Mouse (Mus musculus): ENCODE data around the gene Hivep1. TPM values are rescaled to one million over a fixed set of nuclear protein-coding genes. Genes with fewer than 3 reads are reported as not detected.

Hivep1 gene
- polyA plus RNA-seq, 1 experiment from 2014 or later: 18.5 TPM

DNA sequence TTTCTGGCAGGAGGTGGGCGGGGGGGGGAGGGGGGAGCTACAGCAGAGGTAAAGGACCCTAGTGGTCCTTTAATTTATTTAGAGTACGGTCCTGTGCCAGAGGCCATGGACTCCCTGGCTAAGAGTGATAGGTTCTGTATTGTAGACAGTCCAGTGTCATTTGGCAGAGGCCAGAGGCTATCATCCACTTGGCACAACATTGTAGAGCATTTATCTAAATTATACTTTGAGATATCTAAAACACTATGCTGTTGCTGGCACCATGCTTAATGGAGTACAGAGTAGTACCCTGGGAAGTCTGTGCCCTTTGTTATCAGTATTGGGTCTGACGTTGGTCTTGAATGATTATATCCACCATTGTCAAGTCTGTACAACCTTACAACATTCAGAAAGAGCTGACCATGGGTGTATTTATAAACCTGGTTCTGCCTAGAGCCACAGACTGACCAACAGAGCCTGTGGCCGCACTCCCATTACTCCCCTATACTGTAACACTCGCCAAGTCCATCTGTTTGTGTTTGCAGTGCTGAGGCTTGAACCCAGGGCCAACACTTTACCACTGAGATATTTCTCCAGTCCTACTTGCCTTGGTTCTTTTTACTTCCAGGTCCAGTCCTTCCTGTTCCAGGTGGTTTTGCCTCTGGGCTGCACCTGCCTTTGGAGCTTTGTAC lies 69.4 kb downstream of the Hivep1 start:
- Histone ChIP-seq H3K4me2 (replicated peaks) (no peak overlapping the region), H3K4me1 (no peaks in the 10 kb centered on the region; the same call in 1 of the 2 replicates), H3K27ac (replicated peaks) (no peak overlapping the region), H3K9me3 (no peaks in the 10 kb centered on the region), H3K9ac (replicated peaks) (no peak overlapping the region), H3K36me3 (peaks cover 7% of the 10 kb centered on the region; the same call in 1 of the 2 replicates), H3K27me3 (no peaks in the 10 kb centered on the region), H3K4me3 (no peak overlapping the region)
- 89% methylated on average over 5 of the region's 5 CpGs for WGBS
- ATAC-seq (ENCODE audit: low FRiP score, low read depth): no peak

DNA sequence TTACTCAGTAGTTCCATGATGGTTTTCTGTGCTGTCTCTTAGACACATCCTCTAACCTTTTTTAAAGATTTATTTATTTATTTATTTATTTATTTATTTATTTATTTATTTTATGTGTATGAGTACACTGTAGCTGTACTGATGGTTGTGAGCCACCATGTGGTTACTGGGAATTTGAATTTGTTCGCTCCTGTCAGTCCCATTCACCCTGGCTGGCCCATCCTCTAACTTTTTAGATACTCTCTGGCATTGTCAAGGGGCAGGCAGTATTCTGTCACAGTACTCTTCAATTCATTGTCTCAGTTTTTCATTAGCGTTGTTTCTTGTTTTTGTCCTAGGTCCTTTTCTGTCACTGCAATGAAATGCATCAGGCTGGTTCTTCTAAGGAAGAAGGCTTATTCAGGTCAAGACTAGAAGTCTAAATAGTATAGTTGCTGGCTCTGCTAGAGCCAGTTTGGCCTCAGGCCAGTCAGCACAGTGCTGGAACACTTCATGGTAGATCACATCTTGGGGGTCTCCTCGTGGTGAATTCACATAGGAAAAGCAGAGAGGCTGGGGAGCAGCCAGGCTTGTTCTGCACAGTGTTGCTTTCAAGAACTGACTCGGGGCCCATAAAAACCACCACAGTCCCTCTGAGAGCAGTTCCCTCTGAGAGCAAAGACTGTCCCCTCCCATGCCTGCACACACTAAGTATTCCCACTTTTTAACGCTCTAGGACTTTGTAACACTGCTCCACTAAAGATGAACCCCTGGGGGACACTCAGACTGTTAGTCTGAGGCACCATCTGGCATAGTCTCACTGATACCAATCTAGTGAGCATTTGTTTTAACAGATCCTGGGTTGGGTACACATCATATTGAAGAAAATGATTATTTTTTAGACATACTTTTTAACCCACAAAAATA lies 70.2 kb downstream of the Hivep1 start:
- H3K4me1 ChIP-seq: no peaks in the 10 kb centered on the region; the same call in 1 of the 2 replicates
- H3K36me3 ChIP-seq: peaks cover 7% of the 10 kb centered on the region; the same call in 1 of the 2 replicates
- H3K27ac ChIP-seq (replicated peaks): no peak overlapping the region
- no peak for ATAC-seq (ENCODE audit: low FRiP score, low read depth)
- no peaks in the 10 kb centered on the region for H3K9me3 ChIP-seq
- H3K4me2 ChIP-seq (replicated peaks): no peak overlapping the region
- 81% methylated on average over 5 of the region's 5 CpGs for WGBS
- no peak overlapping the region for H3K9ac ChIP-seq (replicated peaks)
- H3K4me3 ChIP-seq: no peak overlapping the region
- no peaks in the 10 kb centered on the region for H3K27me3 ChIP-seq

DNA sequence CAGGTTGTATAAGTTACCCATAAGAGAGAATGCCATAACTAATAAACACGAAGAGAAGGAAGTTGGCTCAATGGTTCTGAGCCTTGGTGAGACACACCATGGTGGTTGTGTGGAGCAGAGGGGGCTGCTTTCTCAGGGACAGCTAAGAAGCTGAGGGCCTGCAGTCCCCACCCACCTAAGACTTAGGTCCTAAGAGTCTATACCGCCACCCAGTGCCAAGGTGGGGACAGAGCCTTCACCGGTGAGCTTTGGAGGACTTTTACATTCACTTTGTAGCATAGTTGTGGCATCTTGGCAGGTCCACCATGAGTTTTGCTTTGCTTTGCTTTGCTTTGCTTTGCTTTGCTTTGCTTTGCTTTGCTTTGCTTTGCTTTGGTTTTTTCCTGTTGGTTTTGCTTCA lies 92.8 kb downstream of the Hivep1 start:
- Histone ChIP-seq H3K4me1 (peaks cover 16% of the 10 kb centered on the region), H3K4me3 (no peak overlapping the region), H3K36me3 (0 out of 2 replicates have a peak, but pooled peaks cover 6% of the 10 kb centered on the region), H3K9ac (replicated peaks) (no peak overlapping the region), H3K27ac (replicated peaks) (no peak overlapping the region), H3K9me3 (no peaks in the 10 kb centered on the region), H3K4me2 (replicated peaks) (no peak overlapping the region), H3K27me3 (no peaks in the 10 kb centered on the region)
- ATAC-seq (ENCODE audit: low FRiP score, low read depth): no peak
- 71% methylated on average over 3 of the region's 3 CpGs for WGBS

DNA sequence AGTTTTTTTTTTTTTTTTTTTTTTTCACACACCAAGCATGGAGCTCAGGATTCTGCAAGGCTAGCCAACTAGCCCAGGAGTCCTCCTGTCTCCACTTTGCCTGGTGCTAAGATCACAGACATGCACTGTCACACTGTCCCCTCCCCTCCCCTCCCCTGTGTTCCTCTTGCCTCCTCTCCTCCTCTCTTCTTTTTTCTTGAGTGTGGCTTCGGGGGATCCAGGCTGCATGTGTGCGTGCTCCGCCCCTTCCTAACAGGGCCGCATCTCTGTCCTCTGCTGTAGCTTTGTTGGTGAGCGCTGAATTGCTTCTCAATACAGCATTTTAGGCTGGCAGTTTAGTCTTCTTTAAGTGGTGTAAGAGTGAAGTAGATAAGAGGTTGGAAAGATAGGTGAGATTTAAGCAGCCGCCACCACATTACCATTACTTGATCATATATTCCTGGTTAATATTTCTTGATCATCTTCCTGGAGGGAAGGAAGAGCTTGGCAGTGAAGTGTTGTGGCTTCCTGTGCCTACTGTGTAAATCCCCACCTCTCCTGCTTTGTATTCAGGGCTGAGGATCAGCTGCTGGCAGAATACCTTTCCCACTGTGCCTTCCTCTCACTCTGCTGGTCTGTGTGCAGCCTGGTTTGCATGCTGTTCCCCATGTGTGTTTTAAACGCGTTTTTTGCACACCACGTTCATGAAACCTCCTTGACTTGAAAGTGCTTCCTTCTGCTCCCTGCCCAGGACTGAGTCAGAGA lies 97.7 kb downstream of the Hivep1 start:
- Histone ChIP-seq H3K36me3 (peaks cover 3% of the 10 kb centered on the region; the same call in 1 of the 2 replicates), H3K4me2 (replicated peaks) (peak overlapping the region; percentile 23), H3K27me3 (no peaks in the 10 kb centered on the region), H3K9me3 (no peaks in the 10 kb centered on the region), H3K4me3 (no peak overlapping the region), H3K4me1 (peaks cover 25% of the 10 kb centered on the region), H3K27ac (replicated peaks) (peak overlapping the region; percentile 73), H3K9ac (replicated peaks) (peak overlapping the region; percentile 39; the same call in 1 of the 2 replicates)
- ATAC-seq (ENCODE audit: low FRiP score, low read depth): peak; percentile 41; the same call in 1 of the 2 replicates
- 20% methylated on average over 9 of the region's 9 CpGs for WGBS

DNA sequence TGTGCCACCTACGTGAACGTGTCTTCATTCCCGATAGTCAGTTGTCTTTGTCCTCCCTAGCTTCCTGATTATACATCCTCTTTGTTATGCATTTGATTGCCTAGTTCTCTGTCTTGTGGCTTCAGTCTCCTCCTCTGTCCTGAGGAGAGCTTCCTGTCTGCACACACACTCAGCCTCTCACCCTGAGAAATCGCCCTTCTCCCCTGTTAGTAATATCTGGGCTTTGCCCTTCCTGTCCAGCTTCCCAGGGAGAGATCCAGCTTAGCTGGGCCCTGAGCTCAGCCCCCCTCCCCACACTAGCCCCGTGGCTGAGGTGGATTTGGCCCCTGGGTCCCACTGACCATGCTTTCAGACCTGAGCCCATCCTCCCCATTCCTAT lies 98.2 kb downstream of the Hivep1 start:
- Histone ChIP-seq H3K27me3 (no peaks in the 10 kb centered on the region), H3K27ac (replicated peaks) (peak overlapping the region; percentile 73), H3K4me2 (replicated peaks) (peak overlapping the region; percentile 23), H3K4me3 (no peak overlapping the region), H3K9ac (replicated peaks) (peak overlapping the region; percentile 39; the same call in 1 of the 2 replicates), H3K36me3 (peaks cover 9% of the 10 kb centered on the region), H3K4me1 (peaks cover 25% of the 10 kb centered on the region), H3K9me3 (no peaks in the 10 kb centered on the region)
- WGBS: 15% methylated on average over 5 of the region's 5 CpGs
- ATAC-seq (ENCODE audit: low FRiP score, low read depth): no peak

DNA sequence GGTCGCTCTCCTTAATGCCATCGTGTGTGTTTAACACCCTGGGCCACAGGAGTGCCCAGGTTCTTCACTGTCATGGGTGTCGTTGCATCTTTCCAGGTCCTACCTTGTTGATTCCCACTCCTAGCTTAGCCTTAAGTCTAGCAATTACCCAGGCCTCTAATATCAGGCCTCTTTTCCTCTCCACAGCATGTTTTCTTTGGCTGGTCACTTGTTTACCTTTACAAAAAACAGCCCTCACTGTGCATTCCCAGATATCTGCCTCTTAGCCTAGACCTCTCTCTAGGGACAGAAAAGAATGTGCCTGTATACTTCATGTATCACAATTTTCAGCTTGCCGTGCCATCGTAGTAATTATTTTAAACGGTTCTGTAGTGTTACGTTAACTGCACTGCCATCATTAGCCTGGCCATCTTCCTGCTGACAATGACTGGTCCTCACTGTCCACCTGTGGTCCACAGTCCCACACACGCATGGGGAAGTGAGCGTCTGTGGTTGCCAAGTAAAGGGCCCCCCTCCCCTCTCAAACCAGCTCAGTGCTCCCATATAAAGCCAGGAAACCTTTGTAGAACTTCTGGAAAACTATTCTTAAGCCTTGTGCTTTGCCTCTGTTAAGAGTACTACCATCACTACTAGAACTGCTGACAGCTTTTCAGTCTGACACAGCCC lies 98.8 kb downstream of the Hivep1 start:
- 82% methylated on average over 9 of the region's 9 CpGs for WGBS
- Histone ChIP-seq H3K9ac (replicated peaks) (0 out of 2 replicates have a peak overlapping the region, but pooled peaks have one; percentile 39), H3K4me2 (replicated peaks) (no peak overlapping the region)

DNA sequence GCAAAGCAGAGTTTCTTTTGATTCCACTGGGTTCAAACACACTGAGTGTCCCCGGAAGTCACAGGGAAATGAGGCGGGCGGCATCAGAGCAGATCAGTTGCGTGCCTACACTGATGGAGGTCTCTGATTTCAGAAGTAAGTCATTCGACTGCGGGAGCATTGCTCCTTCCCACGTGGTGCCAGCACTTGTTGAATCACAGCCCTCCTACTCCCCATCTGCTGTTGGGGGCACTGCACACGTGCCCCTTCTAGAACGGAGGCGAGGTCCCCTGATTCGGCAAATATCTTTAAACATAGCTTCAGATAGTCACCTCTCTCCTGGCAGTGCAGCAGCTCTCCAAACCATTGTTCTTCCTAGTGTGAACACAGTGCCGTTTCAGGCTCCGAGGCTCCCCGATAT lies 106.4 kb downstream of the Hivep1 start:
- Histone ChIP-seq H3K9ac (replicated peaks) (no peak overlapping the region), H3K4me2 (replicated peaks) (no peak overlapping the region), H3K4me3 (no peak overlapping the region), H3K36me3 (peaks cover 49% of the 10 kb centered on the region), H3K27ac (replicated peaks) (no peak overlapping the region), H3K4me1 (no peaks in the 10 kb centered on the region), H3K27me3 (no peaks in the 10 kb centered on the region), H3K9me3 (no peaks in the 10 kb centered on the region)
- WGBS: 91% methylated on average over 14 of the region's 14 CpGs
- no peak for ATAC-seq (ENCODE audit: low FRiP score, low read depth)

More for the DNA sequence above, 98.8 kb downstream of the Hivep1 start:
- H3K27me3 ChIP-seq: no peaks in the 10 kb centered on the region
- ATAC-seq (ENCODE audit: low FRiP score, low read depth): no peak
- H3K4me1 ChIP-seq: peaks cover 25% of the 10 kb centered on the region
- H3K4me3 ChIP-seq: no peak overlapping the region
- peaks cover 14% of the 10 kb centered on the region for H3K36me3 ChIP-seq
- no peaks in the 10 kb centered on the region for H3K9me3 ChIP-seq
- peak overlapping the region; percentile 73 for H3K27ac ChIP-seq (replicated peaks)

DNA sequence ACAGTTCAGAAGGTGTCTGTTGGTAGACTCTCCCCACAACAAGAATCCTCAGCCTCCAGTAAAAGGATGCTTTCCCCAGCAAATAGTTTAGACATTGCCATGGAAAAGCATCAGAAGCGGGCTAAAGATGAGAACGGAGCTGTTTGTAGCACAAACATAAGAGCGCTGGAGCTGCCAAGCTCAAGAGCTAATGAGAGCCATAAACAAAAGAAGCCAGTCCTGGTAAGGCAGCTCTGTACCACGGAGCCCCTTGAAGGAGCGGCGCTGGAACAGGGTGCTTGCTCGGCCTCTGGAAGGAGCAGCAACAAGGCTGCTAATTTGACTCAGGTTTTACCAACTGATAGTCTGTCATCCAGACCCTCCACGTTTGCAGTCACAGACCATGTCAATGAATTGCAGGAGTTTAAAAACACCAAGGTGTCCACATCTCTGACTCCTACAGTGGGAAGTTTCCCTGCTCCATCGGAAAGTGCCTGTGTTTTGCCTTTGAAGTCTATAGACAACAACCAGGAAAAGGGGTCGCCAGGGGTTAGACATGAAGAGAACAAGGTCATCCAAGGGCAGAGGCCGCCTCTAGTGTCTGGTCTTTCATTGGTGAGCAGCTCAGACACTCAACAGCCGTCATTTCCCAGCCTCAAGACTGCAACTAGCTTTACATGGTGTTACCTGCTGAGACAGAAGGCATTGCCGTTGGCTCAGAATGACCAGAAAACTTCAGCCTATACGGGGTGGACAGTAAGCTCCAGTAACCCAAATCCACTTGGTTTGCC lies 107.8 kb downstream of the Hivep1 start:
- no peak overlapping the region for H3K9ac ChIP-seq (replicated peaks)
- WGBS: 75% methylated on average over 14 of the region's 14 CpGs

DNA sequence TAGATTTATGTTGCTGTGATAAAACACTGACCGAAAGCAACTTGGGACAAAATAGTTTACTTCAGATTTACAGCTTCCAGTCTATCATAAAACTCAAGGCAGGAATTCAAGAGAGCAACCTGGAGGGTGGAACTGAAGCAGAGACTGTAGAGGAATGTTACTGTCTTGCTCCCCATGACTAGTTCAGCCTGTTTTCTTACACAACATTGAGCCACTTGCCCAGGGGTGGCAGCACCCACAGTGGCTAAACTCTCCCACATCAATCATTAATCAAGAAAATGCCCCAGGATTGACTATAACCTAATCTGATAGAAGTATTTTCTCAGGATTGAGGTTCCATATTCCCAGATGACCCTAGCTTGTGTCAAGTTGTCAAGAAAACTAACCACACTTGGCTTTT lies 119.0 kb downstream of the Hivep1 start:
- no peak overlapping the region for H3K27ac ChIP-seq (replicated peaks)
- no peaks in the 10 kb centered on the region for H3K4me1 ChIP-seq
- no peak overlapping the region for H3K4me2 ChIP-seq (replicated peaks)
- no peaks in the 10 kb centered on the region for H3K9me3 ChIP-seq
- no peaks in the 10 kb centered on the region for H3K27me3 ChIP-seq
- 96% methylated on average over 1 of the region's 1 CpGs for WGBS
- no peak overlapping the region for H3K9ac ChIP-seq (replicated peaks)
- ATAC-seq (ENCODE audit: low FRiP score, low read depth): no peak
- peaks cover 31% of the 10 kb centered on the region for H3K36me3 ChIP-seq
- H3K4me3 ChIP-seq: no peak overlapping the region

More for the DNA sequence above, 107.8 kb downstream of the Hivep1 start:
- H3K27ac ChIP-seq (replicated peaks): no peak overlapping the region
- no peaks in the 10 kb centered on the region for H3K4me1 ChIP-seq
- H3K9me3 ChIP-seq: no peaks in the 10 kb centered on the region
- ATAC-seq (ENCODE audit: low FRiP score, low read depth): no peak
- H3K36me3 ChIP-seq: peaks cover 45% of the 10 kb centered on the region
- no peaks in the 10 kb centered on the region for H3K27me3 ChIP-seq
- H3K4me2 ChIP-seq (replicated peaks): no peak overlapping the region
- H3K4me3 ChIP-seq: no peak overlapping the region

DNA sequence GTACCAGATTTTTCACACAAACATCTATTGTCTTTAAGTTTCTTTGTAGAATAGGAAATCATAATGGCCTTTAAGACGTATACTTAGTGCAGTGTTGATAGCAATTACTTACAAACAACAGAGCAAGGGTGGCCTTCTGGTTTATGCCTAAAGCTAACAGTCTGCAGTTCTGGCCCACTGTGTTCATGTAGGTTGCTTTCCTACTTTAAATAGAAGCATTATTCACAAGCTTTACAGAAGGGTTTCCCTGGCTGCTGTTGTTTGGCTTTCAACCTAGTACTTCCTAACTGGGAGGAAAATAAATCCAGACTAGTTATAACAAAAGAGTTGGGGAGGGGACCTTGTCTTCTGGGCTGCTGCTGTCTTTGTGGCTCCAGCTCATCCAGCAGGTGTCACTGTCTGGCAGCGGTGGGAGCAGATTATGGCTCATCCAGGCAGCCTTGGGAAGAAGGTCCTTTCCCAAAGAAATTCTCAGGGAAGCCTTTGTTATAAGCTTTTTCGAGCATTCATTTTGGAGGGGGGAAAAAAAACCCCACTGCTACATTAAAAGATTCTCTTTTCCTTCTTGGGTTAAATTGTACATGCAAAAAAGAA lies 123.1 kb downstream of the Hivep1 start:
- no peak overlapping the region for H3K4me2 ChIP-seq (replicated peaks)
- H3K4me3 ChIP-seq: no peak overlapping the region
- H3K27me3 ChIP-seq: no peaks in the 10 kb centered on the region
- 28% methylated on average over 3 of the region's 3 CpGs for whole genome bisulfite sequencing
- no peak overlapping the region for H3K9ac ChIP-seq (replicated peaks)
- H3K4me1 ChIP-seq: no peaks in the 10 kb centered on the region
- no peak for ATAC-seq (ENCODE audit: low FRiP score, low read depth)
- H3K36me3 ChIP-seq: peaks cover 20% of the 10 kb centered on the region
- no peak overlapping the region for H3K27ac ChIP-seq (replicated peaks)
- H3K9me3 ChIP-seq: no peaks in the 10 kb centered on the region

Measured in midbrain, embryonic 12.5 days (tissue).